ENCODE assay signal across 8 mouse cellular contexts in the genomic region with DNA sequence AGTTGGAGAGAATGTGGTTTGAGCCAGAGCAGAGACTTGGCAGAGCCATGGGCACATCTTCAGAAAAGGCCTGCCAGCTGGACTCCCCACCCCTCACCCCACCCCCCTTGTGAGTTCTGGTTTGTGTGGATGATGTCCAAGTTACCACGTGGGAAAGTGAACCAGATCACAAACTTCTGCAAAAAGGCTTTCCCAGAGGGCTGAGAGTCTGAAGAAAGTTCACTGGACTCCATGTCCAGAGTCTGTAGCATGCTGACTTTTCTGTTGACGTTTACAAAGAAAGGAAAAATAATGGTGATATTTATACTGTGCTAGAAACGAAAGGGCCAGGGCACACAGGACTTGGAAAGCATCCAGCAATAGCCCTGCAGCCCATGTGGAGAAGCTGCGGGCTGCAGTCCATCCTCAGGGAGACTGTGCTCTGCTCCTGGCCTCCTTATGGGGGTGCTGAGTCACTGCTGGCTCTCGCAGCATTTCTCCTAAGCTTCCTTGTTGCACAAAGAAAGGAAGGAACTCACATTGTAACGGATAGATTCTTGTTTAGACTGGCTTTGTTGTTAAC. TPM values are rescaled to one million over a fixed set of nuclear protein-coding genes. Genes with fewer than 3 reads are reported as not detected.
A peak's percentile ranks its signal among the peaks of the same experiment; 100 is the strongest.
DNase-seq lines count a peak whose midpoint lies in the region; ATAC-seq lines count a peak whose summit lies in the region.

No protein-coding gene starts in this region.

- no peaks in the 10 kb centered on the region for H3K27me3 ChIP-seq in hindbrain, embryonic 13.5 days
- H3K27me3 ChIP-seq in hindbrain, embryonic 10.5 days (ENCODE audit: insufficient read depth, poor library complexity, severe bottlenecking), result no peaks in the 10 kb centered on the region
- no peaks in the 10 kb centered on the region for H3K27me3 ChIP-seq in liver, embryonic 12.5 days (replicated peaks)

- H3K4me1 ChIP-seq in hindbrain, embryonic 13.5 days (replicated peaks), result 0 out of 2 replicates have a peak, but pooled peaks cover 5% of the 10 kb centered on the region
- no peaks in the 10 kb centered on the region for H3K4me1 ChIP-seq in hindbrain, embryonic 10.5 days (replicated peaks)
- H3K4me1 ChIP-seq in liver, embryonic 12.5 days, result peaks cover 18% of the 10 kb centered on the region

- H3K27ac ChIP-seq in hindbrain, embryonic 13.5 days, result no peak overlapping the region
- H3K27ac ChIP-seq in hindbrain, embryonic 10.5 days, result no peak overlapping the region
- H3K27ac ChIP-seq in liver, embryonic 12.5 days, result peak overlapping the region; percentile 57

- WGBS in hindbrain, embryonic 13.5 days, result 50% methylated on average over 6 of the region's 6 CpGs
- 83% methylated on average over 6 of the region's 6 CpGs for WGBS in hindbrain, embryonic 10.5 days
- WGBS in liver, embryonic 12.5 days (ENCODE audit: insufficient replicate concordance), result 22% methylated on average over 6 of the region's 6 CpGs

- H3K4me2 ChIP-seq in hindbrain, embryonic 13.5 days, result no peak overlapping the region
- no peak overlapping the region for H3K4me2 ChIP-seq in liver, embryonic 12.5 days

- H3K36me3 ChIP-seq in hindbrain, embryonic 13.5 days, result peaks cover 78% of the 10 kb centered on the region
- H3K36me3 ChIP-seq in hindbrain, embryonic 10.5 days, result peaks cover 78% of the 10 kb centered on the region
- peaks cover 42% of the 10 kb centered on the region for H3K36me3 ChIP-seq in liver, embryonic 12.5 days

- no peak overlapping the region for H3K9ac ChIP-seq in hindbrain, embryonic 13.5 days
- no peak overlapping the region for H3K9ac ChIP-seq in liver, embryonic 12.5 days

- no peaks in the 10 kb centered on the region for H3K9me3 ChIP-seq in hindbrain, embryonic 13.5 days
- H3K9me3 ChIP-seq in hindbrain, embryonic 10.5 days, result no peaks in the 10 kb centered on the region
- no peaks in the 10 kb centered on the region for H3K9me3 ChIP-seq in liver, embryonic 12.5 days (replicated peaks)

- H3K4me3 ChIP-seq in hindbrain, embryonic 13.5 days, result no peak overlapping the region
- H3K4me3 ChIP-seq in hindbrain, embryonic 10.5 days, result no peak overlapping the region
- no peak overlapping the region for H3K4me3 ChIP-seq in liver, embryonic 12.5 days

- peak; percentile 89 for ATAC-seq in hindbrain, embryonic 13.5 days (ENCODE audit: low FRiP score)
- ATAC-seq in hematopoietic stem cell, adult 5-6 weeks (replicated peaks in 1 of 2; ENCODE audit: insufficient read depth in 1 of 2, low FRiP score in 2 of 2, low TSS enrichment in 1 of 2, low read depth in 1 of 2, poor library complexity in 2 of 2, severe bottlenecking in 2 of 2), result peak; percentile 24 to 37; a peak in 3 of 4 replicates
- ATAC-seq in liver, embryonic 12.5 days, result peak; percentile 70
- no peak for ATAC-seq in activated CD4-positive, CD25-positive, alpha-beta regulatory T cell, adult 4 months

- no peak for DNase-seq in hindbrain, embryonic 10.5 days (ENCODE audit: low spot score)
- DNase-seq in adrenal gland, adult 2 months, result peak; percentile 62
- peak; percentile 67 for DNase-seq in fibroblast of lung, adult 2 months (ENCODE audit: low read depth)
- DNase-seq in ovary, postnatal 14 days (ENCODE audit: low spot score), result peak; percentile 11

RNA-seq across cellular contexts. Expression of a gene that starts 22.0 kb away (rescaled TPM):
- 203 and 211 TPM in 2 replicates for polyA plus RNA-seq in hindbrain, embryonic 13.5 days (2015; fragmentation: Nextera tagmentation; extraction: Ambion mirVana)
- polyA plus RNA-seq in hindbrain, embryonic 10.5 days (2016; fragmentation: Nextera tagmentation; extraction: Ambion mirVana), result 130 and 144 TPM in 2 replicates
- 10 to 100 TPM; 16.3 to 18.4 TPM for total RNA-seq in adrenal gland, adult 2 months (2021)
- polyA plus RNA-seq in adrenal gland, adult 2 months (2012; rRNA removed), result 0.94 and 1.0 TPM in 2 replicates
- 127 and 165 TPM in 2 replicates for total RNA-seq in hematopoietic stem cell, adult 5-6 weeks (2017)
- 94.0 and 94.6 TPM in 2 replicates for polyA plus RNA-seq in liver, embryonic 12.5 days (2016; fragmentation: Nextera tagmentation; extraction: Ambion mirVana)
- polyA plus RNA-seq in activated CD4-positive, CD25-positive, alpha-beta regulatory T cell, adult 4 months (2017; shearing (Covaris generic)), result 10 to 100 TPM; 74.3 to 76.0 TPM

RNA-seq across cellular contexts. Expression of a gene that starts 22.1 kb away (rescaled TPM):
- 6.9 and 9.8 TPM in 2 replicates for polyA plus RNA-seq in hindbrain, embryonic 13.5 days (2015; fragmentation: Nextera tagmentation; extraction: Ambion mirVana)
- 8.2 and 8.4 TPM in 2 replicates for polyA plus RNA-seq in hindbrain, embryonic 10.5 days (2016; fragmentation: Nextera tagmentation; extraction: Ambion mirVana)
- 10 to 100 TPM; 12.2 to 16.7 TPM for total RNA-seq in adrenal gland, adult 2 months (2021)
- 0.52 and 0.68 TPM in 2 replicates for polyA plus RNA-seq in adrenal gland, adult 2 months (2012; rRNA removed)
- 33.1 and 45.5 TPM in 2 replicates for total RNA-seq in hematopoietic stem cell, adult 5-6 weeks (2017)
- 11.7 and 13.1 TPM in 2 replicates for polyA plus RNA-seq in liver, embryonic 12.5 days (2016; fragmentation: Nextera tagmentation; extraction: Ambion mirVana)
- polyA plus RNA-seq in activated CD4-positive, CD25-positive, alpha-beta regulatory T cell, adult 4 months (2017; shearing (Covaris generic)), result 10 to 100 TPM; 30.0 to 37.4 TPM

Comparison
In these comparisons a context has a peak if more than half of its experiments do, and no peak if none do; other contexts are left out.
1. RNA of a gene that starts 22.0 kb away (polyA plus RNA-seq): 203 to 211 TPM in hindbrain, embryonic 13.5 days, 130 to 144 TPM in hindbrain, embryonic 10.5 days, 94.0 to 94.6 TPM in liver, embryonic 12.5 days and 74.3 to 76.0 TPM in activated CD4-positive, CD25-positive, alpha-beta regulatory T cell, adult 4 months; 0.94 to 1.0 TPM in adrenal gland, adult 2 months; every median in the first group is over 10 times any median in the second.